Mouse (Mus musculus): ENCODE measurements around the gene Mlxipl. TPM values are rescaled to one million over a fixed set of nuclear protein-coding genes. Genes with fewer than 3 reads are reported as not detected.

Gene Mlxipl
- total and polyA plus RNA-seq, 2 experiments from 2014 or later: 0.76 to 1.0 TPM

DNA sequence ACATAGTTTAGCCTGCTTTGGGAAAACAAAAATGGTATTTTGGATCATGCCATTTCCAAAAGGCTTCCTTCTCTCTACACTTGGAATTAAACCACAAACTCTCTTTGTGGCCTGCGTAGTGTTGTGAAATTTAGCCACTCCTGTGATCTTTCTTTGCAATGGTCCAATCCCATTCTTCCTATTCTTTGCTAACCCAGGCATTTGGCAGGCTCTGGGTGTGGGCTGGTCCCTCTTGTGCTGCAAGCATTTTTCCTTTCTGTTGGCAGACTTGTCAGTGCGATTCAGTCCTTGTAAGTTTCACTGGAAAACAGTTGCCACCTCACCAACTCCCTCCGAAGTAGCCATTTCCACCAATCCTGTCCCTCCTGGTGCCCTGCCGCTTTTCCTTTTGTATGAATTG is 71.5 kb downstream of the Mlxipl start:
- no peaks in the 10 kb centered on the region for H3K27me3 ChIP-seq (ENCODE audit: insufficient read depth, low read length)
- no peak overlapping the region for H3K27ac ChIP-seq (ENCODE audit: low read depth, low read length)
- no peaks in the 10 kb centered on the region for H3K9me3 ChIP-seq (ENCODE audit: low read length)
- DNase-seq (peak; percentile 22), ATAC-seq (peak; percentile 55)
- no peak for TF ChIP-seq CTCF (IDR thresholded peaks at IDR 0.05; ENCODE audit: low read depth)
- no peaks in the 10 kb centered on the region for H3K4me1 ChIP-seq (ENCODE audit: insufficient read depth)
- no peak overlapping the region for H3K4me3 ChIP-seq (ENCODE audit: low read depth, low read length)
- H3K9ac ChIP-seq: no peak overlapping the region
- peaks cover 35% of the 10 kb centered on the region for H3K36me3 ChIP-seq (ENCODE audit: insufficient read depth)
- WGBS: 85% methylated on average over 4 of the region's 4 CpGs
- no peak overlapping the region for H3K4me2 ChIP-seq (ENCODE audit: low read depth)

DNA sequence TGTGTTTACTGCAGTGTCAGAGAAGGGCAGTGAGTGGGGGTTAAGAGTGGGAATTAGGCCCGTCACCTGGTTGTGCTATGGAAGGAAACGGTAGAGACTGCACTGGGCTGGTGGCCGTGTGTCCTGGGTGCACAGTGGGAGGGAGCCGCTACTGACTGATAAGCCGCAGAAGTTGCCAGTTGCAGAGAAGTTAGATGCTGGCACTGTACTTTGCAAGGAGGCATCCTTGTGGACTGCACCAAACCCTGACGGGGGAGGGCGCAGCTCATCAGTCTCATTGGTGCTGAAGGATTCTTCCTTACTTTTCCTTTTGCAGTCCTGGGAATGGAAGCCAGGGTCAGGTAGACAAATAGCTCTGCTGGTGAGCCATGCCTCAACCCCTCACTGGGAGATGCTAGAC is 72.0 kb downstream of the Mlxipl start:
- no peak for TF ChIP-seq CTCF (IDR thresholded peaks at IDR 0.05; ENCODE audit: low read depth)
- H3K36me3 ChIP-seq (ENCODE audit: insufficient read depth): peaks cover 31% of the 10 kb centered on the region
- ATAC-seq (no peak; the same call in 1 of the 2 replicates), DNase-seq (no peak)
- H3K4me3 ChIP-seq (ENCODE audit: low read depth, low read length): no peak overlapping the region
- no peak overlapping the region for H3K27ac ChIP-seq (ENCODE audit: low read depth, low read length)
- H3K9me3 ChIP-seq (ENCODE audit: low read length): no peaks in the 10 kb centered on the region
- H3K4me2 ChIP-seq (ENCODE audit: low read depth): no peak overlapping the region
- H3K27me3 ChIP-seq (ENCODE audit: insufficient read depth, low read length): no peaks in the 10 kb centered on the region
- H3K9ac ChIP-seq: no peak overlapping the region
- H3K4me1 ChIP-seq (ENCODE audit: insufficient read depth): no peaks in the 10 kb centered on the region
- WGBS: 86% methylated on average over 7 of the region's 7 CpGs

DNA sequence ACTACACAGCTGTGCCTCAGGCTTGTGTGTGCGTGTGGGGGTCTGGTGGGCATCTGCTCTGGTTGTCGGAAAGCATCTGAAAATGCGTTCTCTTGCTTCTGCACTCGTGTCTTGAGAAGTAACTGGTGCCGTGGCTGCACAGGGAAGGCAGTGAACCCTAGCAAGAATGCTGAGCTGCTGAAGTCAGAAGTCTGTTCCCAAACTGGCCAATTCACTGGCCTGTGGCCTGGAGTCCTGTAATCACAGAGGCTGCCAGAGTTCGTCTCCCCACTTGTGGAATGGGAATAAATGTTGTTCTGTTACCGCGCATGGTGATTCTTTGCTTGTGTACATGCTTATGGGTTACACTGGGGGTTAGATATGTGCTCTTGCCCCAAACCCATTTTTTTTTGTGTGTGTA is 72.7 kb downstream of the Mlxipl start:
- Histone ChIP-seq H3K4me1 (ENCODE audit: insufficient read depth) (no peaks in the 10 kb centered on the region), H3K4me3 (ENCODE audit: low read depth, low read length) (no peak overlapping the region), H3K9me3 (ENCODE audit: low read length) (no peaks in the 10 kb centered on the region), H3K27me3 (ENCODE audit: insufficient read depth, low read length) (no peaks in the 10 kb centered on the region), H3K4me2 (ENCODE audit: low read depth) (no peak overlapping the region), H3K36me3 (ENCODE audit: insufficient read depth) (peaks cover 24% of the 10 kb centered on the region), H3K27ac (ENCODE audit: low read depth, low read length) (no peak overlapping the region), H3K9ac (no peak overlapping the region)
- no peak for DNase-seq
- WGBS: 94% methylated on average over 8 of the region's 8 CpGs
- no peak for ATAC-seq
- TF ChIP-seq CTCF (IDR thresholded peaks at IDR 0.05; ENCODE audit: low read depth): no peak

DNA sequence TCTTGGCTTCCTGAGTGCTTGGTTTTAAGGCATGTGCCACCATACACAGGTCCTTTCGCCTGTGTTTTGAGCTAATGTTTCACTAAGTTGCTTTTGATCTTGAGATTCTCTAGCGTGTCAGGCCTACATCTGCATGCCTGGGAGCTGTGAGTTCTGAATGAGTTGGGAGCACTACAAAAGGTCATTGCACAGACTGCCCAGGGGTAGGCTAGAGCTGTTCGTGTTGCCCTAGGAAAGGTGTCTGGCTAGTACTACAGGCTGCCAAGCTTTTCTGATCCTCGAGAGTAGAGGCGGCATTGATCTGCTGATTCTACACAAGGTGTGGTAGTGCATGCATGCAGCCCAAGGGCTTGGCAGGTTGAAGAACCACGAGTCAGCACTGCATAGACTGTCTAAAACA is 73.1 kb downstream of the Mlxipl start:
- 93% methylated on average over 6 of the region's 6 CpGs for WGBS
- peaks cover 22% of the 10 kb centered on the region for H3K36me3 ChIP-seq (ENCODE audit: insufficient read depth)
- no peak for DNase-seq
- no peaks in the 10 kb centered on the region for H3K27me3 ChIP-seq (ENCODE audit: insufficient read depth, low read length)
- no peaks in the 10 kb centered on the region for H3K9me3 ChIP-seq (ENCODE audit: low read length)
- H3K9ac ChIP-seq: no peak overlapping the region
- no peak overlapping the region for H3K4me3 ChIP-seq (ENCODE audit: low read depth, low read length)
- no peak for TF ChIP-seq CTCF (IDR thresholded peaks at IDR 0.05; ENCODE audit: low read depth)
- no peak for ATAC-seq
- no peaks in the 10 kb centered on the region for H3K4me1 ChIP-seq (ENCODE audit: insufficient read depth)
- H3K4me2 ChIP-seq (ENCODE audit: low read depth): no peak overlapping the region
- no peak overlapping the region for H3K27ac ChIP-seq (ENCODE audit: low read depth, low read length)

DNA sequence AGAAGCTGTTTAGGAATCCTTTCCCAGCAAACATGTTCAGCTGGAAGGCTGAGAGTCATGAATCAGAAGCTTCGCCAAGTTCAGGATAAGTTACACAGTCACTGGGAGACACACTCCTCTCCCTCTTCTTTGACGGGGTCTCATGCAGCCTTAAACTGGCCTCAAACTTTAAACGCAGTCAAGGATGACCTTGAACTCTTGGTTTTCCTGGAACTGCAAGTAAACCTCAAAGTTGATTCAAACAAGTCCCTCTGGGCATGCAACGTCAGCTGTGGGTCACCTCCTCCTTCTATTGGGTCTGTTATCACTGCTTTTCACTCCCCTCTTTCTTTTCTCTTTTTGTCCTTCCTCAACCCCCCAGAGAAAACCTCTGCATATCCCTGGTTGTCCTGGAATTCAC is 77.2 kb downstream of the Mlxipl start:
- 90% methylated on average over 4 of the region's 4 CpGs for WGBS
- DNase-seq (no peak), ATAC-seq (no peak)
- no peaks in the 10 kb centered on the region for H3K27me3 ChIP-seq (ENCODE audit: insufficient read depth, low read length)
- H3K4me3 ChIP-seq (ENCODE audit: low read depth, low read length): no peak overlapping the region
- H3K4me1 ChIP-seq (ENCODE audit: insufficient read depth): peaks cover 6% of the 10 kb centered on the region; the same call in 1 of the 2 replicates
- H3K27ac ChIP-seq (ENCODE audit: low read depth, low read length): no peak overlapping the region
- no peak overlapping the region for H3K4me2 ChIP-seq (ENCODE audit: low read depth)
- no peak overlapping the region for H3K9ac ChIP-seq
- no peak for TF ChIP-seq CTCF (IDR thresholded peaks at IDR 0.05; ENCODE audit: low read depth)
- H3K36me3 ChIP-seq (ENCODE audit: insufficient read depth): peaks cover 7% of the 10 kb centered on the region; the same call in 1 of the 2 replicates
- no peaks in the 10 kb centered on the region for H3K9me3 ChIP-seq (ENCODE audit: low read length)

DNA sequence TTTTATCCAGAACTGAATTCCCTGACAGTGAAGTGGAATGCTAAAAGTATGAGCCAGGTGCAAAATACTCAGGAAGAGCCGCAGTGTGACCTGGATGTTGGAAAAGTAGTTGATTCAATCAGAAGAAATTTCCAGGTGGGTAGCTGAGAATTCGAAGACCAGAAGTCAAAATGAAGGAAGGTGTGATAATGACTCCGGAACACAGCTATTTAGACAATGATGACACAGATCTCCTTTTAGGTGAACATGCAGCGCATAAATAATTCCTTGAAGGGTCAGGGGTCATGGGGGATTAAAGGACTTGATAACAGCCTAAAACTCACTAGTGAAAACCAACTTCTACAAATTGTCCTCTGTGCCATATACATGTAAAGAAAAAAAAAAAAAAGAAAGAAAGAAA is 77.8 kb downstream of the Mlxipl start:
- no peak overlapping the region for H3K27ac ChIP-seq (ENCODE audit: low read depth, low read length)
- H3K4me2 ChIP-seq (ENCODE audit: low read depth): no peak overlapping the region
- WGBS: 97% methylated on average over 4 of the region's 4 CpGs

DNA sequence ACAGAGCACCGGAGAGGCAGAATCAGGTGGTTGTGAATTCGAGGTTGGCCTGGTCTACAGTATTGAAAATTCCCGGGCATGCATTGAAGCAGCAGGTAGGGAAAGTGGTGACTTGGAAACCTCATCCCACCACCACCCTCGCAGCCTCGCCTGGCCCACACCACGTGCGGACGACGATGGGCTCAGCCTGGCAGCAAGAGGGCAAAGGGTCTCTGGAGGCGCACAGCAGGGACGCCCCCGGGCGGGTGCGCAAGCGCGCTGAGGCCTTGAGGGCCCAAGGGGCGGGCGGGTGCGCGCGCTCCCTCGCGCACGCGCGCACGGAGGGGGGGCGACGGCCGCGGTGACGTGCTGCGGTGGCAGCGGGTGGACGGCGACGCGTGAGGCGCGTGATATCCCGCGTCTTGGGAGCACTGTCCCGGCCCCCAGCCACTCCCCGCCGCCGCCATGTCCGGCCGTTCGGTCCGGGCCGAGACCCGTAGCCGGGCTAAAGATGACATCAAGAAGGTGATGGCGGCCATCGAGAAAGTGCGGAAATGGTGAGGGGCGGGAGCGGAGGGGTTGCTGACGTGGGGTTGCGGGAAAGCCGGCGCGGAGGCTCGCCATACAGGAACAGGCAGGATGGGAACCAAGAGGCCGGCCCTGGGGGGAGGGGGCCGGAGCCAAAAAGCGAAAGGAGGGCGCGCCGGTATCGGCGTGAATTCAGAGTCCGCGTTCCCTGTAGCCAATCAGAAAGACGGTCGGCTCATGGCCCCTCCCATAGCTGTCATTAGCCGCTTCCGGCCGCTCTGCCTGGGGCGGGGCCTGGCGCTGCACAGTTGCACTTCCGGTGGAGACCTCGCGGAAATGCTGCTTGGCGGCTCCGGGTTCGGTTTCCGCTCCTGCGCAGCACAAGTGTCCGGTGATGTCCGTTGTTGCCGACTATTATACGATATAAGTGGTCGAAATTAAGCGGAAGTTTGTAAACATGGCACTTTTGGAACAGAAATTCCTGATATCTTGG is 78.7 kb downstream of the Mlxipl start, which contains the start of gene Bcl7b:
Gene Bcl7b, plus strand, starts transcription at position 221 of the 1,000 bp plus-strand sequence.
- Histone ChIP-seq H3K9ac (peak within 1 kb of the TSS; percentile 85), H3K27me3 (ENCODE audit: insufficient read depth, low read length) (no peaks in the 10 kb centered on the region), H3K36me3 (ENCODE audit: insufficient read depth) (peaks cover 19% of the 10 kb centered on the region), H3K27ac (ENCODE audit: low read depth, low read length) (peak within 1 kb of the TSS; percentile 98), H3K4me2 (ENCODE audit: low read depth) (peak within 1 kb of the TSS; percentile 85), H3K9me3 (ENCODE audit: low read length) (no peaks in the 10 kb centered on the region), H3K4me1 (ENCODE audit: insufficient read depth) (peaks cover 6% of the 10 kb centered on the region; the same call in 1 of the 2 replicates), H3K4me3 (ENCODE audit: low read depth, low read length) (peak within 1 kb of the TSS; percentile 75)
- 4% methylated on average over 77 of the region's 95 CpGs for WGBS
- DNase-seq (peak; percentile 97), ATAC-seq (peak; percentile 98)
- TF ChIP-seq CTCF (IDR thresholded peaks at IDR 0.05; ENCODE audit: low read depth): peak; percentile 30

More for the DNA sequence above, 77.8 kb downstream of the Mlxipl start:
- TF ChIP-seq CTCF (IDR thresholded peaks at IDR 0.05; ENCODE audit: low read depth): no peak
- no peak for ATAC-seq
- peaks cover 6% of the 10 kb centered on the region; the same call in 1 of the 2 replicates for H3K4me1 ChIP-seq (ENCODE audit: insufficient read depth)
- DNase-seq: no peak
- H3K36me3 ChIP-seq (ENCODE audit: insufficient read depth): peaks cover 12% of the 10 kb centered on the region
- H3K9ac ChIP-seq: no peak overlapping the region
- no peaks in the 10 kb centered on the region for H3K27me3 ChIP-seq (ENCODE audit: insufficient read depth, low read length)
- H3K4me3 ChIP-seq (ENCODE audit: low read depth, low read length): no peak overlapping the region; the same call in 1 of the 2 replicates
- no peaks in the 10 kb centered on the region for H3K9me3 ChIP-seq (ENCODE audit: low read length)

Measured in forebrain, postnatal 0 days (tissue).